Mouse (Mus musculus) CH12.LX (cell line): Measurements from ENCODE around the gene Anapc16. TPM values are rescaled to one million over a fixed set of nuclear protein-coding genes. Genes with fewer than 3 reads are reported as not detected.

ENCODE experiments used
- DNase-seq: peaks from one replicate; pipeline ENCODE4 v3.0.0-alpha.2; 2013; ENCODE audit errors: extremely low read depth
- H3K27ac ChIP-seq: 2 replicates; pipeline ENCODE4 v1.5.1; 2012; ENCODE audit warnings: low read depth, mild to moderate bottlenecking, control low read depth, moderate library complexity; ENCODE audit not compliant: insufficient read depth
- H3K27me3 ChIP-seq: replicated peaks from 2 replicates; pipeline ENCODE3; 2012; ENCODE audit warnings: inconsistent platforms
- H3K36me3 ChIP-seq, 2 experiments: replicated peaks in 1 of 2; 2 replicates each; pipeline versions ENCODE3 to v1.6.1; 2012; ENCODE audit warnings: inconsistent platforms in 1 of 2, low read length in 1 of 2, mild to moderate bottlenecking in 1 of 2, mixed read lengths in 1 of 2, moderate library complexity in 1 of 2; ENCODE audit not compliant: control insufficient read depth in 1 of 2, insufficient read depth in 1 of 2
- H3K4me1 ChIP-seq, 2 experiments: 2 replicates each; pipeline ENCODE4 v1.6.1; 2012; ENCODE audit warnings: inconsistent platforms in 1 of 2, moderate library complexity in 1 of 2; ENCODE audit not compliant: insufficient read depth in 2 of 2, control insufficient read depth in 1 of 2
- H3K4me2 ChIP-seq: 2 replicates; pipeline ENCODE4 v1.6.1; 2012; ENCODE audit warnings: low read depth, mild to moderate bottlenecking, control low read depth; ENCODE audit not compliant: poor library complexity, insufficient read depth, severe bottlenecking
- H3K4me3 ChIP-seq, 3 experiments: fragments of 150-350 bp in 1 of 3; sonication (generic) in 1 of 3; replicated peaks in 1 of 3; 2 replicates each; pipeline versions ENCODE3 to v1.5.1; 2011 to 2012; ENCODE audit warnings: low read depth in 2 of 3, low read length in 2 of 3, mild to moderate bottlenecking in 2 of 3, moderate library complexity in 2 of 3, control low read depth in 1 of 3, improper control_type of control experiment in 1 of 3, inconsistent platforms in 1 of 3, mixed read lengths in 1 of 3; ENCODE audit not compliant: poor library complexity in 1 of 3
- H3K79me2 ChIP-seq: replicated peaks from 2 replicates; pipeline ENCODE4 v1.6.1; 2012; ENCODE audit warnings: mild to moderate bottlenecking, moderate library complexity; ENCODE audit not compliant: control insufficient read depth, poor library complexity, insufficient read depth, severe bottlenecking; ENCODE audit errors: extremely low read depth
- H3K9ac ChIP-seq: 2 replicates; pipeline ENCODE4 v1.6.1; 2012; ENCODE audit warnings: low read depth, mild to moderate bottlenecking, control low read depth, moderate library complexity; ENCODE audit not compliant: insufficient read depth
- H3K9me3 ChIP-seq: replicated peaks from 2 replicates; pipeline ENCODE3; 2012; ENCODE audit warnings: low read length, inconsistent platforms, mixed read lengths
- BHLHE40 ChIP-seq: IDR thresholded peaks from 2 replicates; pipeline ENCODE4 v1.6.1; 2011; ENCODE audit warnings: mild to moderate bottlenecking, low read depth, low read length, improper control_type of control experiment
- CTCF ChIP-seq, 2 experiments: IDR thresholded peaks in 1 of 2; conservative IDR thresholded peaks in 1 of 2; 2 replicates each; pipeline ENCODE4 v1.5.1; 2011 to 2012; ENCODE audit warnings: low read depth in 2 of 2, low read length in 2 of 2, improper control_type of control experiment in 1 of 2, inconsistent platforms in 1 of 2, mild to moderate bottlenecking in 1 of 2, moderate library complexity in 1 of 2
- E2F4 ChIP-seq: IDR thresholded peaks from 2 replicates; pipeline ENCODE4 v1.6.1; 2011; ENCODE audit warnings: low read depth, low read length, improper control_type of control experiment; ENCODE audit not compliant: insufficient replicate concordance
- EP300 ChIP-seq: IDR thresholded peaks from 2 replicates; pipeline ENCODE4 v1.6.1; 2011; ENCODE audit warnings: low read length, improper control_type of control experiment
- ETS1 ChIP-seq: conservative IDR thresholded peaks from 2 replicates; pipeline ENCODE4 v1.6.1; 2012; ENCODE audit warnings: low read depth, mild to moderate bottlenecking, inconsistent platforms, low read length, improper control_type of control experiment, moderate library complexity
- IRF4 ChIP-seq: IDR thresholded peaks from 2 replicates; pipeline ENCODE4 v1.6.1; 2014; ENCODE audit warnings: low read depth, mild to moderate bottlenecking, inconsistent platforms, low read length, improper control_type of control experiment
- JUN ChIP-seq: IDR thresholded peaks from 2 replicates; pipeline ENCODE4 v1.6.1; 2011; ENCODE audit warnings: low read depth, mild to moderate bottlenecking, low read length, improper control_type of control experiment, moderate library complexity; ENCODE audit not compliant: insufficient read depth
- KAT2A ChIP-seq: IDR thresholded peaks from 2 replicates; pipeline ENCODE4 v1.6.1; 2012; ENCODE audit warnings: low read length, improper control_type of control experiment, inconsistent platforms; ENCODE audit not compliant: insufficient replicate concordance
- NELFE ChIP-seq: IDR thresholded peaks from 2 replicates; pipeline ENCODE4 v1.6.1; 2011; ENCODE audit warnings: low read depth, low read length, improper control_type of control experiment
- NRF1 ChIP-seq: IDR thresholded peaks from 2 replicates; pipeline ENCODE4 v1.6.1; 2014; ENCODE audit warnings: low read depth, mild to moderate bottlenecking, inconsistent platforms, low read length, improper control_type of control experiment, moderate library complexity
- PAX5 ChIP-seq: IDR thresholded peaks from 2 replicates; pipeline ENCODE4 v1.6.1; 2012; ENCODE audit warnings: low read length, inconsistent platforms, mixed read lengths
- POLR2A ChIP-seq: IDR thresholded peaks from 2 replicates; pipeline ENCODE4 v1.6.1; 2011; ENCODE audit warnings: low read depth, mild to moderate bottlenecking, improper control_type of control experiment, low read length
- RAD21 ChIP-seq: IDR thresholded peaks from 2 replicates; pipeline ENCODE4 v1.6.1; 2011; ENCODE audit warnings: low read depth, mild to moderate bottlenecking, low read length, improper control_type of control experiment, moderate library complexity
- SMC3 ChIP-seq: IDR thresholded peaks from 2 replicates; pipeline ENCODE4 v1.6.1; 2011; ENCODE audit warnings: low read depth, low read length, improper control_type of control experiment
- USF1 ChIP-seq: IDR thresholded peaks from 2 replicates; pipeline ENCODE4 v1.6.1; 2014; ENCODE audit warnings: low read depth, mild to moderate bottlenecking, inconsistent platforms, low read length, improper control_type of control experiment
- ZC3H11A ChIP-seq: IDR thresholded peaks from 2 replicates; pipeline ENCODE4 v1.6.1; 2012; ENCODE audit warnings: low read depth, mild to moderate bottlenecking, inconsistent platforms, low read length, improper control_type of control experiment
- ZNF384 ChIP-seq: IDR thresholded peaks from 2 replicates; pipeline ENCODE4 v1.6.1; 2012; ENCODE audit warnings: low read depth, low read length, improper control_type of control experiment, inconsistent platforms
- dilution Hi-C: fragments of 300-500 bp; cut with MboI; formaldehyde crosslinking; loops from 2 replicates; pipeline ENCODE4 v1.14.3; 2020; ENCODE audit warnings: low sequenced_read_pairs; ENCODE audit not compliant: extremely low pct_unique_long_range_greater_than_20kb, extremely low pct_ligation_motif_present
- in situ Hi-C: fragments of 300-500 bp; cut with MboI; formaldehyde crosslinking; loops from 3 replicates; pipeline ENCODE4 v1.14.3; 2019; ENCODE audit warnings: low sequenced_read_pairs, low pct_ligation_motif_present, low pct_unique_long_range_greater_than_20kb, mixed read lengths
- polyA plus RNA-seq: library from polyadenylated mRNA; unstranded; fragments of >175 nt; gene quantifications from 2 replicates; pipeline ENCODE4 v1.2.1, GENCODE M21; 2012; ENCODE audit warnings: low read depth; ENCODE audit not compliant: insufficient read length
- total RNA-seq, 2 experiments: library from RNA; depleted of rRNA; stranded (reverse); fragments of 300-350 nt in 1 of 2; fragments of >200 nt in 1 of 2; gene quantifications; 2 replicates each; pipeline ENCODE4 v1.2.3; 2012 to 2014

Gene Anapc16
- total and polyA plus RNA-seq, 3 experiments = 43.9 to 67.6 (median 64.9) TPM

DNA sequence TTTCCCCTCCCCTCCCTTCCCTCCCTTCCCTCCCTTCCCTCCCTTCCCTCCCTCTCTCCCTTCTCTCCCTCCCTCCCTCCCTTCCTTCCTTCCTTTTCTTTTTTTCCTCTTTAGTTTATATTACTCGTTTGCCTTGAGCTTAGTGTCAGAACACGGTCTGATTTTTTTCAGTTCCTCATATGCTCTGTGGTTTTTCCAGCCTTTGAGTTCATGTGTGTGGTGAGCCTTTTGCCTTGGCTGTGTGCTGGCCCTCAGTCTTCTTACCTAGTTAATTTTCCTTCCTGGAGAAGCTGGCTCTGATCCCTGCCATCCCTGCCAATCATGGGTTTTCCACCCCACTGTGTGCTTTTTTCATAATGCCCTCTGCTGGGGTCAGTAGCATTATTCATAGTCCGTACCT is 6.2 kb upstream of the Anapc16 start:
- no peak for TF ChIP-seq JUN
- TF ChIP-seq ZNF384 = 0 out of 2 replicates have a peak, but pooled peaks have one; percentile 19
- TF ChIP-seq E2F4 = no peak
- no peak for TF ChIP-seq POLR2A
- peak; percentile 55; the same call in 1 of the 2 replicates for TF ChIP-seq IRF4
- TF ChIP-seq ETS1 = no peak
- TF ChIP-seq PAX5 = no peak
- TF ChIP-seq NRF1 = no peak
- no peak for TF ChIP-seq ZC3H11A
- no peak for TF ChIP-seq NELFE
- TF ChIP-seq KAT2A = no peak
- TF ChIP-seq USF1 = no peak
- TF ChIP-seq EP300 = peak; percentile 73
- H3K4me3 ChIP-seq = no peak overlapping the region
- H3K79me2 ChIP-seq = peaks cover 3% of the 10 kb centered on the region
- no peak overlapping the region for H3K9ac ChIP-seq
- dilution Hi-C loops (no loop called here), in situ Hi-C loops (loop anchor here (10.0 kb wide), 1 partner anchor 226 kb away; no protein-coding TSS in a partner anchor)
- peaks cover 17 to 28% of the 10 kb centered on the region in 2 experiments for H3K4me1 ChIP-seq
- H3K9me3 ChIP-seq = no peaks in the 10 kb centered on the region
- peaks cover 13 to 57% of the 10 kb centered on the region in 2 experiments for H3K36me3 ChIP-seq
- no peak overlapping the region; the same call in 1 of the 2 replicates for H3K4me2 ChIP-seq
- no peaks in the 10 kb centered on the region for H3K27me3 ChIP-seq
- DNase-seq = no peak
- H3K27ac ChIP-seq = no peak overlapping the region

DNA sequence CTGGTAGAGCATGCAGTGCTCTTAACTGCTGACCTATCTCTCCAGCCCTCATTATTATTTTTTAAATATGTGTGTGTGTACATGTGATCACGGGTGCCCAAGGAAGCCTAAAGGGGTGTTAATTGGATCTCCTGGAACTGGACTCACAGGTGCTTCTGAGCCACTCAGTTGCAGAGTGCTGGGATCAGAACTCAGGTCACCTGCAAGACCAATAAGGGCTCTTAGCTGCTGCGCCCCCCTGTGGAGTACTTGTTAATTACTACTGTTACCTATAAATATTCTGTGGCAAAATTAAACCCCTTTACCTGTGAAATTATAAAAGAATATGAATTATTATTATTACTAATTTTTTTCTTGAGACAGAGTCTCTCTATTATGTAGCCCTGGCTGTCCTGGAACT is 2.3 kb upstream of the Anapc16 start:
- H3K9ac ChIP-seq = no peak overlapping the region
- H3K9me3 ChIP-seq = no peaks in the 10 kb centered on the region
- peaks cover 11 to 33% of the 10 kb centered on the region in 2 experiments for H3K36me3 ChIP-seq
- dilution Hi-C loops = no loop called here
- H3K79me2 ChIP-seq = peaks cover 21% of the 10 kb centered on the region
- 0 out of 2 replicates have a peak, but pooled peaks have one; percentile 26 for TF ChIP-seq BHLHE40
- no peak for TF ChIP-seq NELFE
- TF ChIP-seq SMC3 = peak; percentile 48
- TF ChIP-seq CTCF (conservative IDR thresholded peaks at IDR 0.05 in 1 of 2, IDR thresholded peaks at IDR 0.05 in 1 of 2; ENCODE audit: low read depth in 2 of 2, low read length in 2 of 2) = peak; percentile 32 to 66; a peak in 2 of 4 replicates
- TF ChIP-seq RAD21 = peak; percentile 28
- TF ChIP-seq, all 38 proteins: peak for 4
- in situ Hi-C loops = loop anchor here (10.0 kb wide), 1 partner anchor 230 kb away; no protein-coding TSS in a partner anchor
- no peak overlapping the region for H3K27ac ChIP-seq
- H3K27me3 ChIP-seq = no peaks in the 10 kb centered on the region
- H3K4me3 ChIP-seq = no peak overlapping the region
- H3K4me2 ChIP-seq = no peak overlapping the region
- H3K4me1 ChIP-seq = peaks cover 25 to 41% of the 10 kb centered on the region in 2 experiments
- DNase-seq = peak; percentile 51
